Mouse (Mus musculus): ENCODE measurements around the gene Ostf1.
A peak's percentile ranks its signal among the peaks of the same experiment; 100 is the strongest.
"Not testable (repeated sequence)": the region's sequence is repeated elsewhere in the genome, so short reads cannot be mapped to it uniquely, and the experiment has no call there.

The Ostf1 gene

DNA sequence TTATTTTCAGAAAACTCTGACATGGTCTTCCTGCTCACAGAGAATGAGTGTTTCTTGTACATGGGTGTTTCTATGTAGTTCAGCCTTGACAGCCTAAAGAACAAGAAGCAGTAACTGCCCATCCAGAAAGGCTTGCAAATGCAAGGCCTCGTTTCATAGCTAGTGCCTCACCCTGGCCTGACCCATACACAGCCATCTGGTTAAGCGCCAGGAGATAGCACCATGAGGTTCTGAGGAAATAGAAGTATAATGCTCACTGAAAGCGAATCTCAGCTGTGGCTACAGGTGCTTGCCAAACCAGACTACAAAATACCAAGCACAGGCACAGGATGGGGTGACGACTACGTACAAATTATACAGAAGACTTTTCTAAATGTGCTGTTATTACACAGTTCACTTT lies 34.7 kb downstream of the Ostf1 start:
- peak in 1 of 2 experiments; percentile 39 for DNase-seq

DNA sequence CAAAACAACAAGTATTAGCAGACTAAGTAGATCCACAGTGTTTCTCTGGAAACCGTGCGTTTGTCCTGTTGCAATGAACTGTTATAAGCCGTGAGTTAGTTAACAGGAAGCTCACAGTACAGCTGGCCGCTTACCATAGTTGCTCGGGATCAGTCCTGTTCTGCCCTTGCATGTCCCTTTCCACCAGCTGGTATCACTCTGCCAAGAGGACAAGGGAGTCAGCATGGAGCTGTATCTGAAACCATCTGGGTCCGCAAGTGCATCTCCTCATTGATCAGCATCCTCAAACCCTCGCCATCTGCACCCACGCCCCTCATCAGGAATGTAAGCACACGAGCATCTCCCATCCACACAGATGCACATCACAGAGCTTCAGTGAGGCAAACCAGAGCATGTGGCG lies 37.9 kb downstream of the Ostf1 start:
- DNase-seq, result no peak

GRCm38 (mm10) chr19:18592919-18593318 lies 38.7 kb downstream of the Ostf1 start:
- no peak for DNase-seq

GRCm38 (mm10) chr19:18590942-18591354 lies 40.7 kb downstream of the Ostf1 start:
- no peak for DNase-seq

- no peak for DNase-seq
Measured at GRCm38 (mm10) chr19:18590234-18590633, 41.4 kb downstream of the Ostf1 start.

DNA sequence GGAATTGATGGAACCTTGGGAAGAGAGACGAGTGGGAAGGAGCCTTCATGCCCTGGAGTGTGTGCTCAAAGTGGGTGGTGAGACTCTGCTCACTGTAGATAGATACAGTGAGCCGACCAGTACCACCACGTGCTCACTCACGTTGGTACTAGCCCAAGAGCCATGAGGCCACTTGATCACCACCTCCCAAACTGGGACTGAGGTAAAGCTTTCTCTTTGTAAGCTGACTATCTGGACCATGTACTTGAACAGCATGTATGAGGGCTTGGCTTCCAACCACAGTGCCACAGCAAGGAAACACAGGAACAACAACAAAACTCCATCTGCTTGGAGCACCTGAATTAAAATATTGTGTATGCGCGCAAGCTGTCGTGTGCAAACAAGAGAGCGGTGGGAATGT lies 42.3 kb downstream of the Ostf1 start:
- no peak for DNase-seq

DNA sequence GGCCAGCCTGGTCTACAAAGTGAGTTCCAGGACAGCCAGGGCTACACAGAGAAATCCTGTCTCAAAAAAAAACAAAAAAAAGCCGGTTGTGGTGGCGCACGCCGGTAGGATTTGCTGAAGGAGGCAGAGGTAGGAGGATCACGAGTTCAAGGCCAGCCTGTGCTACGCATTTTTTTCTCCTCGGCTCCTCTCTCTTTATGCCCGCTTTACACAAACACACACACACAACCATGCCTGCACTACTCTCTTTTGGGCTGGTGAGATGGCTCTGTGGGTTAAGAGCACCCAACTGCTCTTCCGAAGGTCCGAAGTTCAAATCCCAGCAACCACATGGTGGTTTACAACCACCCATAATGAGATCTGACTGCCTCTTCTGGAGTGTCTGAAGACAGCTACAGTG lies 42.8 kb downstream of the Ostf1 start:
- not testable (repeated sequence) for DNase-seq

DNA sequence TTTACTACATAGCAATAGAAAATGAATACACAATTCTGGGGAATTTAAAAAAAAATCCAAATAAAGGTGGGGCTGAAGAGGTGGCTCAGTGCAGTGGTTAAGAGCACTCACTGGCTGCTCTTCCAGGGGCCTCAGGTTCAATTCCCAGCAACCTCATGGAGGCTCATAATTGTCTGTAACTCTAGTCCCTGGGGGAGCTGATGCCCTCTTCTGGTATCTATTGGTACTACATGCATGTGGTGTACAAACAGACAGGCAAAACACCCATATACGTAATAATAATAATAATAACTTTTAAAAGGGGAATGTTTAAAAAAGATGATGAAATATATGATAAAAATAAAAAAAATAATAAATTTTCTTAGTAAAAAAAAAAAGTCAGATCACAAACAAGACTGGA lies 43.4 kb downstream of the Ostf1 start:
- DNase-seq, result no peak

DNA sequence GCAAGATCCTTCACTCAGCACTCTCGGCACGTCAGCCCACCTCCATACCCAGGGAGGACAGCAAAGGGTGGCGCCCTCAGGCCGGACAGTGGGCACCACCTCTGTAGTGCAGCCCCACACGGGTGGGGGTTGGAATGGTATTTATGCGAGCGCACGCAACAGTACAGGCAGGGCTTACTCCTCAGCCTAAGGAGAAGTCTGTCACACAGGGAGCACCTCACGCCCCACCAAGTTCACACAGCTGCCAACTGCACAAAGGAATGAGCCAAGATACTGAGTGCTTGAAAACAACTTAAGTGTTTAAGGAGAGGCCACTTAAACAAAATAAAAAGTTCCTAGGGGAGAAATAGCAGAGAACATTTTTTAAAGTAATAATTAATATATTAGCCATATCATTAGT lies 44.5 kb downstream of the Ostf1 start:
- no peak for DNase-seq

DNA sequence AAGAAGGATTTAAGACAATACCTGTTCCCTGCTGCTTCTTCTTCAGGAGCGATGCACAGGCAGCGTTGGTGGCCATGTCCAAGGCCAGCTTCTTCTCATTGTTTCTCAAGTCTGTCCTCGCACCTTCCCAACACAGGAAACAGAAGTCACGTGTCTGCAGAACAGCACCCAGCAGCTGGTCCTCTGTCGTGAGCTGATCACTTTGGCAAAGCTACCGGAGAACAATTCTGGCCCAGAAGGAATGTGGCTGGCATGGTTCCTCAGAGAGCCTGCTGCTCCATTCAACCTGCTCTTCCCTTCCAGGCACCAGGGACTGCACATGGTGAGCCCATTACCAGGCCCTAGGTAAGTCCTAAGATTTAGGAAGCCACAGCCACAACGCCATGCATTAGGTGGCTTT lies 47.0 kb downstream of the Ostf1 start:
- DNase-seq, result no peak

DNA sequence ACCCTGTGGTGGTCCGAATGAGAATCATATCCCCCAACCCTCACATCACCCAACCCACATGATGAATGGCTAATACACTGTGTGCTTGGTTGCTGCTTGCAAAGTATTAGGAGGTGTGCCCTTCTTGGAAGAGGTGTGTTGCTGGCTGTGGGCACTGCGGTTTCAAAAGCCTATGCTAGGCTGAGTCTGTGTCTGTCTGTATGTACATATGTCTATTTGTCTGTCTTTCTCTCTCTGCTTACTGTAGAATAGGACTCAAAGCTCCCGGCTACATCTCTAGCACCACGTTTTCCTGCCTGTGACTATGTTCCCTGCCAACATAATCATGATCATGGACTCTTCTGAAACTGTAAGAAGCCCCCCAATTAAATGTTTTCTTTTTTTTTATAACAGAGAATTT lies 47.9 kb downstream of the Ostf1 start:
- DNase-seq, result no peak

- no peak for DNase-seq
Measured at GRCm38 (mm10) chr19:18582887-18583286, 48.7 kb downstream of the Ostf1 start.

DNA sequence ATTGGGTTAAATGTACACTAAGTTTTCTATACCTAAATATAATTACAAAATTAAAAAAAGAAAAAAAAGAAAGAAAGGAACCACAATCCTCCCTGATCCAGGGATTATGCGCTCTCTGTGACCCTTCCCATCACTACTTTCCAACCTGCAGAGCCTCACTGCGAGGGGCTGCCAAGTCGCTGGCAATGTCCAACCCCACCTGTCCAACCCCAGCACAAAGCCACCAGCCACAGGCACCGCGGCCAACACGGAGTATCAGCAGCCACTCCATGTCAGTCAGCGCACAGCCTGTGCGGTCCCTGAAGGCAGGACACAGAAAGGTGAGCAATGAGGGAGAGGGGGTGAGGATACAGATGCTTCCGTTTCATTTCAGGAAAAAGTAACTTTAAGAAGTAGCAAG lies 49.4 kb downstream of the Ostf1 start:
- DNase-seq, result no peak

DNA sequence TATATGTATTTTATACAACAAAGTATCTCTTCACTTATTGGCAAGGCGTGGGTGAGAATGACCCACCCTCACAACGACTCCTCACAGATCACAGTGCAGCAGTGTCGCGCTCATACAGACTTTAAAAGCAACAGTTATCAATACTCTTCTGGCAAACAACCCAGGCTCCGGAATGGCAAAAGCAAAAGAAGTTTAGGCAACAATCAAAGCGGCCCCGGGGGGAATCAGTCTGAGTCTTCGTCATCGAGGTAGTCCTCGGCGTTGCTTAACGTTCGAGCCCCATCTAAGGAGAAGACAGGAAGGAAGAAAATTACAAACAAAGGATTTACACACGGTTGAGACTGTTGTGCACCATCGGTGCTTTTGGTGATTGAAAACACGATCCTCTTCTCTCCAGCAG lies 50.6 kb downstream of the Ostf1 start:
- DNase-seq, result no peak

DNA sequence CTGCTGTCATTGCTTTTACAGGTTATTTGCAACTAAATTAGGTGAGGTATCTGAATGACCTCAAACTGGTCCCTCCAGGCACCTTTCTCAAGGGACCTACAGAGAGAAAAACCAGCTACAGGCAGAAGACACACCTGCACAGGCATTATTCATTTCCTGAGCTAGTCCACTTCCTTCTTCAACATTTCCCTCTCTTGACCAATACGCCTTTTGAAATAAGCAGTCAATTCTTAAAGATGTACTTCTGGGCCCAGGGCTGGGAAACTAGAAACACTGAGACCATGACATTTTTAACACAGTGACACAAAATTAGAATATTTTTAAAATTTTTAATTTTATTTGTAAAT lies 52.6 kb downstream of the Ostf1 start:
- no peak for DNase-seq

- no peak for DNase-seq
Measured at GRCm38 (mm10) chr19:18578216-18579011, 53.2 kb downstream of the Ostf1 start.

DNA sequence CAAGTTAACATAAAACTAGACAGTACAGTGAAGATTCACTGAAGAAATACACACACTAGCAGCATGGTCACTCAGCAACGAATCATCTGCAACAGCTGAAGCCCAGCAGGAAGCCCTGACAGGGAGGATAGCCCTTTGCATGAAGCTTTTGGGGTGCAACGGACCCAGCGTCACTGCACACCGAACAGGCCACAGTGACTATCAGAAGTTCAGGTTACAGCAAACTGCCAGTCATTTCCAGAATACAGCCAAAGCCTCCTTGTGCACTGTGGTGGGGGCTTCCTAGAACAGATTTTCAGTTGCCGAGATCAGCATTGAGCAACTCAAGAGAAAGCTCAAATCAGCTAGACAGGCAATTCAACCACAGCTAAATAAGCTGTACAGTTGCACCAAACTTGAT lies 54.3 kb downstream of the Ostf1 start:
- no peak for DNase-seq

GRCm38 (mm10) chr19:18575891-18576290 lies 55.7 kb downstream of the Ostf1 start:
- DNase-seq, result no peak

DNA sequence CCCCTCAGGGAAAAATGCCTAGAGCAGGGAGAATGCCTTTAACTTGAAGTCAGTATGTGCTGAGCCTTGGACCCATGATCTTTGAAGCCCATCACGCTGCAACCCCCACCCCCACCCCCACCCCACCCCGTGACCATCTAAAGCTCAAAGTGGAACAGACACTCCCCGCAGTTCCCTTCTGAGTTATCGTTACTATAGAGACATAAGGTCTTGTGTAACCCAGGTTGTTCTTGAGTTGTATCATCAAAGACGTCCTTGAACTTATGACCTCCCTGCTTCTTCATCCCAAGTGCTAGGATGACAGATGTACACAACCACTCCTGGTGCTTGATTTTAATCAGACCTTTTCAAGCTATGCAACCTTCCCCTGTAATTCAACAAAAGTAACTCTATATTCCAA lies 57.7 kb downstream of the Ostf1 start:
- no peak for DNase-seq

- no peak for DNase-seq
Measured at GRCm38 (mm10) chr19:18573443-18573842, 58.2 kb downstream of the Ostf1 start.

DNA sequence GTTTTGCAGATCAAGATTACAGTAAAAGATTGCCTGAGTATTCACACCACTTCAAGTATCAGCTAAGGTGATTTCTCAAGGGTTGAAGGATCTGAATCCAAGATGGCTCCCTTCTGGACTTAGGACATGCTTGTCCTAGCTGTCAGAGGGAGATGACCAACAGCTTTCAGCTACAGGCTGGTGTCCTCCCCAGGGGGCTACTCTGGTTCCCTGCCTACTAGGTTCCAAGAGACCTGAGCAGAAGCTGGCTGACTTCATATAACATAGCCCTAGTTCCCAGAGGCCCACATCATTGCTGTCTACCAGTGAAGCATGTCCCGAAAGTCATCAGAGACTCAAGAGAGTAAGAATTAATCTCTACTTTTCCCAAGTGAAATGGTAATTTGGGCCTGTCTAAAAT lies 62.1 kb downstream of the Ostf1 start:
- no peak for DNase-seq

DNA sequence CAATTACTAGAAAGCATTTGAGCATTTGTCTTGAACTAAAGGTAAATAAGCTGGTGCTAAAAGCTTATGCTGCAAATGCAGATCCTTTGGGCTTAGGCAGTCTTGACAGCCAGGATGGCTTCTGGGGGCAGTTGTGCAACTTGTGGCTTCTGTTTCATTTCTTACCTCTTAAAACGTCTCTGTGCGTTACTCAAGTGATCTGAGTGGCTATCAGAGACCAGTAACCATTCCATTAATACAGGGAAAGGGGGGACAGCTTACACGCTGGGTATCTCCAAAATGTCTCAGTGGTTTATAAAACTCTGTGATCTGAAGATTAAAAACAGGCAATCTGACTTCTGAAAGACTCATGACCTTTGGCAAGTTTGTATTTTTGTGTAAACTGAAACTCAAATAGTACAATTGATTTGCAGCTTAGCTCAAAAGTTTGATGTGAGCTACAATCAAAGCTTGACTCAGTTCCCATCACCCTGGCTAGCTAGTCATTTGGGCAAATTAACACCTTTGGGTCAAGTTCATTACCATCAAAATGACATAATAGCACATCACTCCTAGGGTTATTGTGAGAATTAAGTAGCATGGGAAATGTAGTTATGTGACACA lies 62.7 kb downstream of the Ostf1 start:
- DNase-seq, result no peak

GRCm38 (mm10) chr19:18567936-18568827 lies 63.4 kb downstream of the Ostf1 start:
- no peak for DNase-seq

DNA sequence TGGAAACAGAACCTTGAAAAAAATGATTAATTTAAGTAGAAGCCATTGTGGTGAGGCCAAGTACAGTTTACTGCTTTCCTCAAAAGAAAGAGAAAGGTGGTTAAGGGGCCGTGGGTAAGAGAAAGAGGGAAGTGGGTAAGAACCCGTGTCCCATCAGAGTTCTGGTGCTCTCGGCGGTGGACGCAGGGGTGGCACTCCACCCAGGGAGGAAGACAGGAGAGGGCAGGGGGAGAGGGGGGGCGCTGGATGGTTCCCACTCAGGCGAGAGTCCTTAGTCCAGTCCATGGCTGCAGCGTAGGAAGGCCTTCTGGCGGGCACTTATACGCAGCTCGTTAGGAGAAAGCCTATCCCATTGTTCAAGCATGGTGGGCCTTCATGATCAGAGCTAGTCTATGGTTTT lies 64.1 kb downstream of the Ostf1 start:
- no peak for DNase-seq

Measured in cerebellum, postnatal 25 days (tissue).